Mouse (Mus musculus) spleen, postnatal 10 days (tissue): ENCODE data around the gene Aldh3b1.

Experiments used
- DNase-seq, 2 experiments: peaks; one replicate each; pipeline ENCODE4 v3.0.0; 2021 to 2022; ENCODE audit warnings: low spot score in 2 of 2

Gene Aldh3b1

GRCm38 (mm10) chr19:3912337-3913204 lies 17.0 kb downstream of the Aldh3b1 start, which contains the start of gene Ndufs8:
Gene Ndufs8, minus strand, starts transcription at chr19:3912774.
- peak; percentile 86 to 90 for DNase-seq

GRCm38 (mm10) chr19:3910206-3910605 lies 19.4 kb downstream of the Aldh3b1 start:
- no peak for DNase-seq

- DNase-seq, result no peak
These were observed 21.5 kb downstream of the Aldh3b1 start for GRCm38 (mm10) chr19:3907876-3908660.

DNA sequence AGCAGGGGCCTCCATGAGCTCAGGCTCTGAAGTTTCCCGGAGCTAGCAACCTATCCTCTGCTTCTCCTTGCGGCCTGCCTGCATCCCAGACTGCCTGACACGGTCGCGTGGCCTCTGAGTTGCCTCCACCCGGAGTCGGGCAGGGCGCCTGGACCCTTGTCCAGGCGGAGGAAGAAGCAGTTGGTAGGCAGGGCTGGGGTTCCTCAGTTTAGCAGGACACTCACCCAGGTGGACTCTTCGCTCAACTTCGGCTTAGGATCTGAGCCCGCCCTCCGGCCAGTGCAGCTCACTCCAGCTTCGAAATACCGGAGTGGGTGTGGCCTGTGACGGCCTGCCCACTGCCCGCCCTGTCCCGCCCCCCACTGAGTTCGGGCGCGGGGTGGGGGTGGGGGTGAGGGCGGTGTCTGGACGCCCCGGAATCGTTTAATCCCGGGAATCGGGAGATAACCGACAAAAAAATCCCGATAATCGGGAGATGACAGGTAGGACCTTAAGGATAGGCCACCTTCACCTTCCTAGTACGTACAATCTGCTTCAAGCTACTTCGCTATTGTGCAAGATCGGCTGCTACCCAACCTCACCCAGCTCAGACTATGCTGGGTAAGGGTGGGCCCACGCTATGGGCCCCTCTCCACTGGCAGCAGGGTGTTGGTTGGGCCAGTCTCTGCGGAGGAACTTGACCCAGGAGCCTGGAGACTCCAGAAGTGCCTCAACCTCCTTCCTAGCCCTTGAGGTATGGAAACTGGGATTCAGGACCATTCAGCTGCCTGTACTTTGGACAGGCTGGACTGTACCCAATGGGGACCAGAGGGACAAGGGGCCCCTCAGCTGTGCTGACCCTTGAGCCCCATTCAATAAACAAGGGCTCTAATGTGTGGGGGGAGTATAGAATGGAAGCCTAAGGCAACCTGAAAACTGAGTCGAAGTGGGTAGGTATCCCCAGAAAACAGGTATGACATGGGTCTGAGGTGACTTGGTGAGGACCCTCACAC lies 22.5 kb downstream of the Aldh3b1 start, which contains the start of gene Tcirg1:
Gene Tcirg1 (minus strand): TSS at position 339 of the 992 bp plus-strand sequence.
- peak; percentile 63 to 76 for DNase-seq

DNA sequence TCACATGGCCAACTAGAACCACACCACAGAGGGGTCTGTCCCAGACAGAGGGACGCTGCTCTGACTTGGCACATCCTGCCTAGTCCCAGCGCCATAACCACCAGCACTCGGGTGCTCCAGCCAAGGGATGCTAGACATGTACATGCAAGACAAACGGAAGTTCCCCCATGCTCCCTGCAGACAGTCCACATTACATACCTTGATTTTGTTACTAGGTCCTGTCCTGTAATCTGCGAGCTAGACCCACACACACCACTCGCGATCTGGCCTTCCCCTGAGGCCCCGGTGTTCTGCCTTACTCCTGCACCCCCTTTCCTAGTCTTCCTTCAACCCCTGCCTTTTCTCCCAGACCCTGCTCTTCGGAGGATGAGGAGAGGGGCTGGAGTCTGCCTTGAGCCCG lies 23.3 kb downstream of the Aldh3b1 start:
- peak in 1 of 2 experiments; percentile 31 for DNase-seq

- no peak for DNase-seq
These were observed 24.2 kb downstream of the Aldh3b1 start for GRCm38 (mm10) chr19:3905261-3905969.

DNA sequence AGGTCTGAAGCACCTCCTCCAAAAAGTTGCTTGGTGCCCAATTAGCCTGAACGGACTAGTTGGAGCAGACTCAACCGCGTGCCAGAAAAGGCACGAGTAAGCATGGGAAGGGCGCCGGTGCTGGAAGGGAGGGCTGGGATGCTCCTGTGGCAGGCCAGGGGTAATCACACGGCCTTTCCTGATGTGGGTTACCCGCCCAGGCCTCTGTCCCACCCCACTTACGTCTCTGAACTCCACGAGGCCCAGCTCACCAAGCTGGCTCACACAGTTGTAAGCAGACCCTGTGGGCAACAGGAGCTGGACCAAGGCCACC lies 25.3 kb downstream of the Aldh3b1 start:
- DNase-seq, result no peak

- DNase-seq, result no peak
These were observed 25.8 kb downstream of the Aldh3b1 start for GRCm38 (mm10) chr19:3903648-3904362.

- peak in 1 of 2 experiments; percentile 18 for DNase-seq
These were observed 26.6 kb downstream of the Aldh3b1 start for GRCm38 (mm10) chr19:3902966-3903365.

DNA sequence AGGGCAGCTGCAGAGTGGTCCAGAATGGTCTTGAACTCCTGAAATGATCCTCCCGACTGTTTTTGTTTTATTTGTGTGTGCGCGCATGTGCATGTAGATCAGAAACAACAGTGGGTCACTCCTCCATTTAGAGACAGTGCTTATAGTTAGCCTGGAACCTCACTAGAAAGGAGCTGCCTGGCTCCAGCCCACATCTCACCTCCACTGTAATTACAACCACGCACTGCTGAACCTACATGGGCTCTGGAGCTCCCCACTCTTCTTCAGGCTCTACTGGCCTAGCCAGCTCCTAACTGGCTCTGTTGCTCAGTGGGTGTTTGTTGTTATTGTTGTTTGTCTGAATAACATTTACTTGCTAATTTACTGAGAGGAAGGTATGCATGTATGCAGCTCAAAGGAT lies 30.0 kb downstream of the Aldh3b1 start:
- no peak for DNase-seq

DNA sequence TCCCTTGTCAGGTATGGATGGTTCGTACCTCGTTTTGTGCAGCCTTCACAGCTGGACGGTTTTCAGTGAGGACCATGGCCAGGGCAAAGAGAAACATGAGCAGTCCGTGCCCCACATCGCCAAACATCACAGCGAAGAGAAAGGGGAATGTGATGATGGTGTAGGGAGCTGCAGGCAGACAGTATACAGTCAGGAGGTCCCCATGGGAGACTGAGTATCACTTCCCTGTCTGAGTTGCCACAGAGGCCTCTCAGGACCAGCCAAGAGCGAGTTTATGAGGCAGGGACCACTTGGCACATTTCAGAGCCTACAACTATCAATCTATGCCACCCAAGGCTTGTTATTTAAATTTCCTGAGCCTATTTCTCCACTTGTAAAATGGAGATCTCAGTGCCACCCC lies 30.7 kb downstream of the Aldh3b1 start:
- no peak for DNase-seq

DNA sequence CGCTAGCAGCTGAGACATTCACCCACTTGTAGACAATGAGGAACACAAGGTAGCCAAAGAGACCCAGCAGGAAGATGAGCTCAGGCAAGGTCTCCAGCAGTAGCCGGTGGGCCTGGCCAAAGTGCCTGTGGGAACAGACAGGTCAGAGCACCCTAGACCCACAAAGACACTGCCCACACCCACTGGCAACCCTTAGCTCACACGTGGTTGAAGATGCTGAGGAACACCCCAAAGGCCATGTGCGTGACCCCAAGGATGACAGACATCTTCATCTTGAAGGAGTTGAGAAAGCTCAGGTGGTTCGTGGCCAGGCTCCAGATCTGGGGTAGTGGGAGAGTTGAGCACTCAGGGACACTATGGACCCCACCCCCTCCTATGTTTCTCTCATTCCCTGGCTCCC lies 32.1 kb downstream of the Aldh3b1 start:
- no peak for DNase-seq

DNA sequence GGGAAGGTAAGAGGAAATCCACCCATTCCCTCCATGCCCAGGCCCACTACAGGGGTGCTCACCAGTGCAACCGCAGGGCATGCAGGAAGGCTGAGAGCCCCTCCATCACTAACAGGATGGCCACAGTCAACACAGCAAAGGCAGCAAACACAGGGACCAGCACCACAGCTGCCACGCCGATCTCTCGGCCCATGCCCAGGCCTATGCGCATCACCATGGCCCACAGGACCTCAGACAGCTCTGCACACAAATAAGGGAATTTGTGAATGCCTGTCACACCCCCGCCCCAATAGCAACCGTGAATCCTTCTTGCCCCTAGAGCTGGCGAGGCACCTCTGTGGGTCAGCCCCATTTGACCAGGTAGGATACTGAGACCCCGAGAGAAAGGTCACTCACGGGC lies 33.4 kb downstream of the Aldh3b1 start:
- no peak for DNase-seq

DNA sequence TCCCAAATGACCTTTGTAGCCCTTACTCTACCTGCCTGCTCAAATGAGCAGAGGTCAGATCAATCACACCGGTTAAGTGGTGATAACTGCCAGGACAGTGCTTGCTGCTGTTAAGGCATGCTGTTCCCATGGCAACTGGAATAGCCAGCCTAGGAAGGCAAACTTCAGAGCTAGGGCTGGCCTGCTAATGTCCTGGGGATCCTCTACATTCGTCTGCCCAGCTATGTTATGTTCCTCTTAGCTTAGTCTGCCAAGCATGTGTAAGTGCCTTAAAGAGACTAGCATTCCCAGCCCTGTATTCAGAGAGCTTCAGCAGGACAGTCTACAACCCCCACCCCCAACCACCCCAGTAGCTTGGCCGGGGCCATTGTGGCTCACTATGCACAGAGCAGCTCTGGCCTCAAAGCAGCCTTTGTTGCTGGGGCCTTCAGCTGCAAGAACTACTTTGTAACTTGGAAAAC lies 34.4 kb downstream of the Aldh3b1 start:
- DNase-seq, result no peak

DNA sequence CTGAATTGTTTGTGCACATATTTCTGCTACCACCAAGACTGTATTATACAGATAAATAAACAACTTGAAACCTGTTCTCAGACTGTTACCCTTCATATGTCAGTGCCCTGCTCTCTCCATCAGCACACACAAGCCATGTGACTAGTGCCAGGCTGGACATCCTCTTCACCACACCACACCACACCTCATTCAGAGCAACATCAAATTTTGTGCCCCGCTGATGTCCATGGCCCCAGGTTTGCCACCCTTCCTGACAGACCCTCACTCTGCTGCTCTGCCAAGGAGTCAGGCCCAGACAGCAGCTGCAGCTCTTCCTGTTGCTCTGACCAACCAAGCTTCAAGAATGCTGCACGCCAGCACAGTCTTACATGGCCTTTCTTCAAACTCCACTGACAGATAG lies 35.3 kb downstream of the Aldh3b1 start:
- no peak for DNase-seq

DNA sequence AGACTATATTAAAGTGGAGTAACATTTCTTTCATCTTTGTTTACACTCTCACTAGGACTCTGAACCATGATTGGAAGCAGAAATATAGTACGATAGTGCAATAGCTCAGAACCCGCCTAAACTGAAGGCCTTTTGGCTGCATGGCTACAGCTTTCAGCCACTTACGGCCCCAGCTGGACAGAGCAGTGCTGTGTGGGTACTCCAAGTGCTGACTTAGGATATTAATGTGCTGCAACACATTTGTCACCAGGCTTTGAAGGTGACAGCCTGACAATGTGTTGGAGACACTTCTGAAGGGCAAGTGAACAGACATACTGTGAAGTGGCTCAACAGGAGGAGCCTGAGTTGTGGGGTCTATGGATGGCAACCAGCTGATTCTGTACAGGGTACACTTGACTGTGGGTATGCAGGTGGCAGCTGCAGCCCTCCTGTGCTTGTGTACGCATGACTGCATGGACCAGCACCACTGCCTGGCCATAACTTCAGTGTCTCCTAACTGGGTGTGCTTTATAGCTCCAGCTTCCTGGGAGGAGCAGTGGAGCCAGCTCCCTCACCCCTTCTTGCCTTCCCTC lies 36.0 kb downstream of the Aldh3b1 start:
- DNase-seq, result no peak

DNA sequence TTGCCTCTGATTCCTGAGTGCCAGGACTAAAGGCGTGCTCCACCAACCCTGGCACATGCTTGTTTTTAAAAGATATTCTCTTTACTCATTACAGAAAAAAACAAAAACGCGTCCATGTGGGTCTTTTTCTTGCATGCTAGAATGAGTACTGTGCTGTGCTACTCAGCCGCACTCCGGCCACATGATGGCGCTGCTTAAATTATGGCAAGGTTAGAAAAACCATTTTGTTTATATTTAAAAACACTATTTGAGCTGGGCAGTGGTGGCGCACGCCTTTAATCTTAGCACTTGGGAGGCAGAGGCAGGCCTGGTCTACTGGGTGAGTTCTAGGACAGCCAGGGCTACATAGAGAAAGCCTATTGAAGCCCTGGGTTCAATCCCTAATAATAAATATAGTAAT lies 39.4 kb downstream of the Aldh3b1 start:
- peak in 1 of 2 experiments; percentile 71 for DNase-seq

- no peak for DNase-seq
These were observed 40.5 kb downstream of the Aldh3b1 start for GRCm38 (mm10) chr19:3889096-3889495.

DNA sequence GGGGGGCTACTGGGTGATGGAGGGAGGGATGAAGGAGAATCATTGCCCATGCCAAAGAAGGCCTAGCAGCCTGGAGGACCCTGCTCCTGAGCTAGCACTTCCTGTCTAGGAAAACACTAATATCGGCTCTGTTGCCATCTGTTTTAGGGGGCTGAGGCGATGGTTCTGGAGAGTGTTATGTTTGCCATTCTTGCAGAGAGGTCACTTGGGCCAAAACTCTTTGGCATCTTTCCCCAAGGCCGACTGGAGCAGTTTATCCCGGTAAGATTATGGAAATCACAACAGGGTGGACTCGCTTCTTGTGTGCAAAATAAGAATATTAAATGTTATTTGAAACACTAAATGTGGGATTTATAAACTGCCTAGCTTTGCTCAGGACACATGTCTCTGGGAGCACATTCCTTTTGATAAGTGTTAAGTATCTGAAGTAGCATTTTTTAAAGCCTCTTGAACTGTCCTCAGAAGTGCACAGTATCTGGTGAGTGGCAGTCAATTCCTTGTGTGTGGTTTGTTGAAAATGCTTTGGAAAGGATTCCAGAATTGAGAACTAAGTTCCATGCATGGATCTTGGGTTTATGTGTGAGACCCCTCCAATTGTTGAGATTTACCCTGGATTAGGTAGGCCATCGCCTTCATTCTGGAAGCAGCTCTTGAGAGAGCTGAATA lies 45.1 kb downstream of the Aldh3b1 start:
- no peak for DNase-seq
